Mouse (Mus musculus) cortical plate, adult 2 months (tissue): ENCODE measurements around the gene Gng8.

Source experiments
- CTCF ChIP-seq: fragments of 200-500 bp; IDR thresholded peaks from 2 replicates; pipeline ENCODE4 v1.5.1; 2011; ENCODE audit warnings: mild to moderate bottlenecking, control low read depth, low read length; ENCODE audit not compliant: insufficient read depth; ENCODE audit errors: extremely low read depth
- POLR2A ChIP-seq: fragments of 200-500 bp; IDR thresholded peaks from 2 replicates; pipeline ENCODE4 v1.6.1; 2011; ENCODE audit warnings: mild to moderate bottlenecking, low read length, control low read depth; ENCODE audit not compliant: insufficient read depth; ENCODE audit errors: extremely low read depth

DNA sequence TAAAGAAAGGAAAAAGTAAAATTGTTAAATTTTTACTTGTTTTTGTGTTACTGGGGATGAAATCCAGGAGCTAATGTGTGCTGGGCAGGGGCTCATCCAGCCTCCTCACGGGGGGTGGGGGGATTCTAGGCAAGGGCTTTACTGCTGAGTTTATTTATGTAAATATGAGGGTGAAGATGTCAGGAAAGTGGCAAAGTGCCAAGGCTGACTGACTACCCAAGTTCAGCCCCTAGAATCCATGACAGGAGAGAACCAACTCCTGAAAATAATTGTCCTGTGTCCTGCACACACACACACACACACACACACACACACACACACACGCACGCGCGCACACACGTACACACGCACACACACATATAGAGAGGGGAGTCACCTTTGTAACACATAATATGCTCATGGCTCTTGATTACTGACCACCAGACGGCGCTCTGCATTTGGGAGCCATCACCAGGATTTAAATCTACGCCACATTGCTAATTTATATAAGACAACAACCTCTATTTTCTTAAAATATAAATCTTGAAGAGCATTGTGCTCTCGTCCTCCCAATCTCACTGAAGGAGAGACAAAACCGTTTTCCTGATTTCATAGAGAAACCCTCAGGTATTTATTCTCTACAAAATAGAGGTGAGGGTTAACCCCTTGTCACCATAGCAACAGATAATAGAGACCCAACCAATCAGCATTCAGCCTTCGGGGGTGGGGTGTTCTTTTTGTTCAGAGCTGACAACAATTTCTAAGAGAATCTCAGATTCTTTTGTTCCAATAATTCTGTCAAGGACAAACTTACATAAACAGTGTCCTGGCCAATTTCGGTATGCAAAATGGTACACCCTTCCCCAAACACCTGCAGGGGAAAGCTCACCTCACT is 41.4 kb downstream of the Gng8 start:
- peak; percentile 53 for TF ChIP-seq CTCF
- no peak for TF ChIP-seq POLR2A
